Comparison of ENCODE assay signal across 9 mouse cellular contexts in the genomic region with DNA sequence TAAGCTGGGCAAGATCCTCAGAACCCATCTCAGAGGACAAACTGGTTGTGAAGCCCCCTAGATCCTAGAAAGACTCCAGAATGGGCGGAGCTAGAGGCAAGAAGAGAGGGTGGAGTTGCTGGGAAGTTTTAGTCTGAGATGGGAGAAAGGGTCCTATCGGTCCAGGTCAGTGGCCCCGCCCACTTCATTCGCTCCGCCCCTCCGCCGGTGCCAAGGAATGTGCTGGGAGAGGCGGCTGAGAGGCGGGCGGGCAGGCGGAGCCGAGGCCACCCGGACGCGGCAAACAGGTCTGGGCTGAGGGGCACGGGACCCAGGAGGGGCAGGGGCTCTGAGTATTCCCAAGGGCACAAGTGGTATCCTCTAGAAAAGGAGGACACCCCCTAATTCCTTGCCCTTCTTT. TPM values are rescaled to one million over a fixed set of nuclear protein-coding genes. Genes with fewer than 3 reads are reported as not detected.
A peak's percentile ranks its signal among the peaks of the same experiment; 100 is the strongest.
DNase-seq lines count a peak whose midpoint lies in the region; ATAC-seq and TF ChIP-seq lines count a peak whose summit lies in the region.
"Had no signal": no experiment of that assay in that cellular context is flagged by ENCODE, and none has a peak within 500 bp of the region (broad histone marks: within the 10 kb centered on the region; RNA-seq: fewer than 3 reads in every experiment).

A gene (plus strand): TSS at position 248 of the 400 bp plus-strand sequence.

- DNase-seq in ZHBTc4 (ENCODE audit: low read depth, low spot score) (peak; percentile 94), liver (peak; percentile 97)
- peak; percentile 80 for DNase-seq in c-Kit-negative CD71-positive TER-119-positive erythroid progenitor cells, embryonic 14.5 days (ENCODE audit: low read depth, low spot score)
- DNase-seq in gastrocnemius, postnatal 4 days (ENCODE audit: low spot score in 2 of 2), result peak; percentile 52 to 70
- no peak for DNase-seq in thymus, postnatal 14 days

- H3K9ac ChIP-seq in intestine, embryonic 16.5 days (ENCODE audit: low read depth, low read length), result peak within 1 kb of the TSS; percentile 48; the same call in 1 of the 2 replicates

- WGBS in intestine, embryonic 16.5 days, result 6% methylated on average over 16 of the region's 16 CpGs
- 18% methylated on average over 16 of the region's 16 CpGs for WGBS in olfactory bulb, adult 2 months

- peak within 1 kb of the TSS; percentile 20 for H3K4me3 ChIP-seq in intestine, embryonic 16.5 days (ENCODE audit: low read length)
- peak within 1 kb of the TSS; percentile 3; the same call in 1 of the 2 replicates for H3K4me3 ChIP-seq in olfactory bulb, adult 2 months (ENCODE audit: insufficient read depth, low read depth, low read length)

- no peak for TF ChIP-seq CTCF in olfactory bulb, adult 2 months (IDR thresholded peaks at IDR 0.05; ENCODE audit: insufficient read depth, low read depth, low read length)

- peaks cover 14% of the 10 kb centered on the region for H3K4me1 ChIP-seq in intestine, embryonic 16.5 days (ENCODE audit: control insufficient read depth, insufficient read depth, low read length)
- peaks cover 28% of the 10 kb centered on the region for H3K4me1 ChIP-seq in olfactory bulb, adult 2 months (ENCODE audit: control insufficient read depth, insufficient read depth, low read length)

- peak within 1 kb of the TSS; percentile 47 for H3K4me2 ChIP-seq in intestine, embryonic 16.5 days (ENCODE audit: low read depth, low read length)

- no peaks in the 10 kb centered on the region for H3K9me3 ChIP-seq in intestine, embryonic 16.5 days (ENCODE audit: control insufficient read depth, low read length)

- TF ChIP-seq POLR2A in olfactory bulb, adult 2 months (IDR thresholded peaks at IDR 0.05; ENCODE audit: insufficient read depth, low read depth, low read length), result no peak

- H3K27ac ChIP-seq in intestine, embryonic 16.5 days (ENCODE audit: low read length), result no peak within 1 kb of the TSS; the same call in 1 of the 2 replicates
- peak within 1 kb of the TSS; percentile 38 for H3K27ac ChIP-seq in olfactory bulb, adult 2 months (ENCODE audit: insufficient read depth, low read depth, low read length)

- H3K27me3 ChIP-seq in intestine, embryonic 16.5 days (replicated peaks; ENCODE audit: control insufficient read depth, insufficient read depth, low read length), result peaks cover 10% of the 10 kb centered on the region

- ATAC-seq in intestine, embryonic 16.5 days, result peak; percentile 41
- ATAC-seq in activated CD4-positive, CD25-positive, alpha-beta regulatory T cell, adult 4 months, result no peak

- H3K36me3 ChIP-seq in intestine, embryonic 16.5 days (ENCODE audit: control insufficient read depth, insufficient read depth, low read length), result peaks cover 19% of the 10 kb centered on the region

RNA-seq across cellular contexts. Expression of the gene that starts here (rescaled TPM):
- 1 to 10 TPM; 1.6 to 1.8 TPM for total RNA-seq in gastrocnemius, postnatal 4 days (2021)
- polyA plus RNA-seq in intestine, embryonic 16.5 days (2015; fragmentation: Nextera tagmentation; extraction: Ambion mirVana), result 4.4 and 5.1 TPM in 2 replicates
- not detected in 2 replicates for polyA plus RNA-seq in olfactory bulb, adult 2 months (2012; ENCODE audit: insufficient read depth, insufficient read length, low replicate concordance, missing spikeins)
- not detected for polyA plus RNA-seq in activated CD4-positive, CD25-positive, alpha-beta regulatory T cell, adult 4 months (2017; shearing (Covaris generic))
- total RNA-seq: neutrophil, adult 5-6 weeks had no signal
